Mouse (Mus musculus) spleen, adult 12 weeks (tissue): ENCODE data around the gene Olfr1446.

Experiments used
- DNase-seq: peaks from one replicate; pipeline ENCODE4 v3.0.0; 2022; ENCODE audit warnings: low spot score

Olfr1446 gene

DNA sequence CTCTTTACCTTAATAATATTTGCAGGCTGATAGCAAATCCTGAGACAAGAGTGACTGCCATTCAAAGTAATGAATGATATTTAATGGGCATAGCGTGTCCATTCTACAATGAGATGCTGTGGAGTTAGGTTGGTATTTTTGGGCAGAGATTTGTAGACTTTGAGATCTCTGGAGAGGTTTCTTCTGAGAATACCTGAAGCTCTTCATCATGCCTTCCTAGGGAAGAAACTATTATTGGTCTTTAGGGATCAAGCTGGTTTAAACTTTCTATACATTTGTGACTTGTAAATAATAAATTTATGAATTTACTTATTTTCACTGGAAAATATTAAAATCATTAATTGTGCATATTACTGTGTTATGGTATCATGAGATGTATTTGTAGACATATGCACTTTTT lies at the start of gene Olfr1446:
Gene Olfr1446 (minus strand): TSS at position 101 of the 400 bp plus-strand sequence.
- no peak for DNase-seq

DNA sequence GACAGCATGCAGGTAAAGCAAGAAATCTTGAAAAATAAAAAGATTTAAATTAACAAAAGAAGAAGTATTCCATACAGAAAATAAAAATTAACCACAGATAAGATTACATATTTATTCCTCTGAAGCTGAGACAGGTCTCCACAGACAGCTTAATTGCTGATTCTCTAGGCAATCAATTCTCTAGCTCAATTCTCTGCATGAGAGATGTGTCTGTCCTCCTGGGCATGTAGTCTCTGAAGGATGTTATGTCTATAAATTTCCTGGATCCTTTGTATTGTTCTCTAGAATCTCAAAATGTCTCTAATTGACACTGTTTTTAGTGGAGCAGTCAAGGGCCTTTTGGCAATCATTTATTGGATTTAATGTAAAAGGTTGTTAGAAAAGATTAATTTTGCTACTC lies 37.2 kb upstream of the Olfr1446 start, which contains the start of gene Olfr1449:
Gene Olfr1449 (plus strand): TSS at position 301 of the 400 bp plus-strand sequence.
- DNase-seq = no peak

DNA sequence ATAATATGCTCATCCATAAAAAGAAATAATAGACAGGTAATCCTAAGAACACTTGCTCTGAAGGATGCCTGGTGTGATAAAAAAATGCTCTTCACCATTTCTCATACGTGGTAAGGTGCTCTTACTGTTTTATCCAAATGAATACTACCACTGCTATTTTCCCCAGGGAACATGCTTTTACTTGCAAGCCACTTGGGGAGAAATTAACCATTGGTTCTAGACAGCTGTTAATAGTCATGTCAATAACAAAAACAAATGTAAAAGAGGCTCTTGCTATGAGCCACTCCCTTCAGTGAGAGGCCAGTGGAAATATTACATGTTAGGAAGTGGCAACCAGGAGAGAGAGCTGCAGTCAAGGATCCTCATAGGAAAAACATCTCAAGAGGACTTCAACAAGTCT lies 31.0 kb upstream of the Olfr1446 start, which contains the start of gene Olfr1448:
Gene Olfr1448 (minus strand): TSS at position 101 of the 400 bp plus-strand sequence.
- no peak for DNase-seq

DNA sequence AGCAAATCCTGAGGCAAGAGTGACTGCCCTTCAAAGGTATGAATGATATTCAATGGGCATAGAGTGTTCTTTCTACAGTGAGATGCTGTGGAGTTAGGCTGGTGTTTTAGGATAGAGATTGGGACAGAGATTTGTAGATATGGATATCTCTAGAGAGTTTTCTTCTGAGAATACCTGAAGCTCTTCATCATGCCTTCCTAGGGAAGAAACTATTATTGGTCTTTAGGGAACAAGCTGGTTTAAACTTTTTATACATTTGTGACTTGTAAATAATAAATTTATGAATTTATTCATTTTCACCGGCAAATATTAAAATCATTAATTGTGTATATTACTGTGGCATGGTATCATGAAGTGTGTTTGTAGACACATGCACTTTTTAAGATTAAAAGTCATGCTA lies 10.3 kb upstream of the Olfr1446 start, which contains the start of gene Olfr1447:
Gene Olfr1447 (minus strand): TSS at position 101 of the 400 bp plus-strand sequence.
- DNase-seq = no peak

DNA sequence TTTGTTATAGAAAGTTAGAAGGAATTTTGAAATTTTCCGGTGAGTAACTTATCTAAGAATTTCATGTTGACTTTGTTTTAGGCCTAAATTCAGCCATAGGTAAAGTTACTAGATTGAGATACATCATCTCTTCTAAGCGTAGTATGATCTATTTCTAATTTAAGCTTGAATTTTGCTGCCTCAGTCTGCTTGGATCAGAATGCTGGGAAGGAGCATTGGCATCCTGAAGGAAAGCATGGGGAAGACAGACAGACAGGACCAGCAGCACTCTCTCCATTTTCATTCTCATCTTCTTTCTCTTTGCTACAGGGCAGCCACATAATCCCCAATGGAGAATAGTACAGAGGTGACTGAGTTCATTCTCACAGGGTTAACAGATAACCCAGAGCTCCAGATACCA lies 9.8 kb downstream of the Olfr1446 start, which contains the start of gene Olfr1445:
Gene Olfr1445 (plus strand): TSS at position 301 of the 400 bp plus-strand sequence.
- no peak for DNase-seq

DNA sequence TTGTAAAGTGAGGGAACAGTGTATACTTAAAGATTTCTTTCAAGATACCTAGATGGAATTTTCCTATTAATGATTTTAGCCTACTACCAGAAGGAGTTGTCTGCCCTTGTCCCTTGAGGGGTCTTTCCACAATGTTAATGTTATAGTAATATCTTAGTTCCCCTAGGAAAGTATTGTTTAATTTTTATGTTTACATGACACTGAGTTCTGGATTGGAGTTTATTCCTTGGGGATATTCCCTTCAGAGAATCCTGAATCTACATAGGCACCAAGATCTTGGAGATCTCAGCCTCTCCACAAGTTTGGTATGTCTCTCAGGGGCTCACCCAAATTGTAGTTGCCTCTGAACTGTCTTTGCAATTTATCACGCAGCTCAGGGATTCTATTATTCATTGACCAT lies 36.3 kb downstream of the Olfr1446 start, which contains the start of gene Olfr1444:
Gene Olfr1444 (plus strand): TSS at position 301 of the 400 bp plus-strand sequence.
- DNase-seq = no peak

DNA sequence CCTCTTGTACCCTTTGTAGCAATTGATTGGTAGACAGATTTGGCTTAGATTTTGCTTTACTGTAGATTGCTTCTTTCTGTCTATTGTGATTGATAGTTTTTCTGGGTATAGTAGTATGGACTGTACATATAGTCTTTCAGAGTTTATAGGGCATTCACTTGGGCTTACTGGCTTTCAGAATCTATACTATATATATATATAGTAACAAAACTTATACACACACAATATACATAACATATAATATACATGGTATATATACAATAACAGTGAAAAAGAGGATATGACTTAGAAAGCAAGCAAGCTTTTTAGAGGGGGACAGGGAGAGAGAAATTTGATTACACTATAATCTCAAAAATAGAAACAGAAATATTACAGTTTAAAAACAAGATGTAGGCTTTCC lies 46.9 kb downstream of the Olfr1446 start, which contains the start of gene Gm5244:
Gene Gm5244 (plus strand): TSS at position 301 of the 400 bp plus-strand sequence.
- no peak for DNase-seq

DNA sequence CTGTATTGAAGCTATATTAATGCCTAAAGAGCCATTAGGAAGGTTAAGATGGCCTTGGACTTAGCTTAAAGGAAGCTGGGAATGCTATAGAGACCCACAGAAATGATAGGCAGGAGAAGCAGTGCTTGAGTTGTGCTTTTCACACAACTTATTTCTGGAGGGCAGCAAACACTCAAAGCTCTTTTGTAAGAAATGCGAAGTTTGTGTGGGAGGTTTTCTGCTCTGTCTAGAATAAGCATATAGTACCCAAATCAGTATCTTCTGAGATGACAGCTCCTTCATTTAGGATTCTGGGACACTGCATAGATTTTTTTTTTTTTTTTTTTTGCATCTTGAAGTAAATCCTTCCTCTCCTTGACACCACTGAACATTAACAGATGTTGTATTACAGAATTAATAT lies 54.8 kb downstream of the Olfr1446 start:
- DNase-seq = no peak
